Mouse (Mus musculus): Measurements from ENCODE around the gene Nkd1.

Nkd1 gene

GRCm38 (mm10) chr8:88538976-88539371 is 17.8 kb downstream of the Nkd1 start:
- DNase-seq (ENCODE audit: low spot score), result no peak

- DNase-seq (ENCODE audit: low spot score), result no peak
Measured at GRCm38 (mm10) chr8:88539963-88540362, 18.8 kb downstream of the Nkd1 start.

GRCm38 (mm10) chr8:88542596-88543213 is 21.6 kb downstream of the Nkd1 start:
- no peak for DNase-seq (ENCODE audit: low spot score)

GRCm38 (mm10) chr8:88544677-88545076 is 23.5 kb downstream of the Nkd1 start:
- DNase-seq (ENCODE audit: low spot score), result no peak

- no peak for DNase-seq (ENCODE audit: low spot score)
Measured at GRCm38 (mm10) chr8:88545441-88545840, 24.3 kb downstream of the Nkd1 start.

GRCm38 (mm10) chr8:88546032-88546732 is 25.0 kb downstream of the Nkd1 start:
- DNase-seq (ENCODE audit: low spot score), result no peak

- DNase-seq (ENCODE audit: low spot score), result no peak
Measured at GRCm38 (mm10) chr8:88555669-88556068, 34.5 kb downstream of the Nkd1 start.

GRCm38 (mm10) chr8:88559985-88560473 is 38.9 kb downstream of the Nkd1 start:
- DNase-seq (ENCODE audit: low spot score), result no peak

GRCm38 (mm10) chr8:88561402-88561801 is 40.2 kb downstream of the Nkd1 start:
- no peak for DNase-seq (ENCODE audit: low spot score)

GRCm38 (mm10) chr8:88564256-88564903 is 43.2 kb downstream of the Nkd1 start:
- DNase-seq (ENCODE audit: low spot score), result no peak

- no peak for DNase-seq (ENCODE audit: low spot score)
Measured at GRCm38 (mm10) chr8:88566119-88566518, 45.0 kb downstream of the Nkd1 start.

- no peak for DNase-seq (ENCODE audit: low spot score)
Measured at GRCm38 (mm10) chr8:88567314-88568121, 46.4 kb downstream of the Nkd1 start.

- no peak for DNase-seq (ENCODE audit: low spot score)
Measured at GRCm38 (mm10) chr8:88568211-88568610, 47.1 kb downstream of the Nkd1 start.

GRCm38 (mm10) chr8:88569366-88569765 is 48.2 kb downstream of the Nkd1 start:
- DNase-seq (ENCODE audit: low spot score), result no peak

- no peak for DNase-seq (ENCODE audit: low spot score)
Measured at GRCm38 (mm10) chr8:88570293-88570998, 49.3 kb downstream of the Nkd1 start.

- DNase-seq (ENCODE audit: low spot score), result no peak
Measured at GRCm38 (mm10) chr8:88571434-88572184, 50.5 kb downstream of the Nkd1 start.

- DNase-seq (ENCODE audit: low spot score), result no peak
Measured at GRCm38 (mm10) chr8:88572185-88572909, 51.2 kb downstream of the Nkd1 start.

- DNase-seq (ENCODE audit: low spot score), result no peak
Measured at GRCm38 (mm10) chr8:88572941-88573645, 51.9 kb downstream of the Nkd1 start.

GRCm38 (mm10) chr8:88574975-88575374 is 53.8 kb downstream of the Nkd1 start:
- DNase-seq (ENCODE audit: low spot score), result no peak

All from layer of hippocampus, adult 9-10 months (tissue).